Comparison of ENCODE assay signal across 10 mouse cellular contexts in genomic region chr13:83716711-83717171, GRCm38 (mm10).
DNase-seq lines count a peak whose midpoint lies in the region; ATAC-seq lines count a peak whose summit lies in the region.
"Had no signal": no experiment of that assay in that cellular context is flagged by ENCODE, and none has a peak within 500 bp of the region (broad histone marks: within the 10 kb centered on the region; RNA-seq: fewer than 3 reads in every experiment).

No protein-coding gene starts in this region.

- no peaks in the 10 kb centered on the region for H3K36me3 ChIP-seq in embryonic facial prominence, embryonic 10.5 days (replicated peaks)
- no peaks in the 10 kb centered on the region for H3K36me3 ChIP-seq in neural tube, embryonic 11.5 days (ENCODE audit: control insufficient read depth, insufficient read depth, low read length)

- peaks cover 19% of the 10 kb centered on the region for H3K4me1 ChIP-seq in embryonic facial prominence, embryonic 10.5 days
- no peaks in the 10 kb centered on the region for H3K4me1 ChIP-seq in neural tube, embryonic 11.5 days (ENCODE audit: control insufficient read depth, insufficient read depth, low read length)

- DNase-seq in cerebellum, adult 18-20 months: peak; percentile 80 to 86
- DNase-seq in embryonic facial prominence, embryonic 10.5 days (ENCODE audit: low spot score): no peak
- DNase-seq in layer of hippocampus, adult 8-10 months (ENCODE audit: low spot score in 2 of 2): peak; percentile 43 to 46
- peak; percentile 44 for DNase-seq in neural tube, embryonic 11.5 days (ENCODE audit: low spot score)
- DNase-seq in adrenal gland, adult (ENCODE audit: inconsistent age in 2 of 2, low spot score in 1 of 2): no peak
- DNase-seq in adrenal gland, postnatal 25 days: no peak
- no peak for DNase-seq in ovary, postnatal 36 days (ENCODE audit: low spot score)
- no peak for DNase-seq in gastrocnemius, adult 18-20 months (ENCODE audit: low spot score)
- DNase-seq: thymus, postnatal 36 days had no signal

- H3K27ac ChIP-seq in embryonic facial prominence, embryonic 10.5 days (replicated peaks): no peak overlapping the region
- peak overlapping the region; percentile 82 for H3K27ac ChIP-seq in neural tube, embryonic 11.5 days (ENCODE audit: low read depth, low read length)

- peak overlapping the region; percentile 45; the same call in 1 of the 2 replicates for H3K4me3 ChIP-seq in embryonic facial prominence, embryonic 10.5 days
- peak overlapping the region; percentile 61 for H3K4me3 ChIP-seq in neural tube, embryonic 11.5 days (ENCODE audit: low read depth, low read length)

- H3K9ac ChIP-seq in neural tube, embryonic 11.5 days (ENCODE audit: low read length): peak overlapping the region; percentile 66

- H3K4me2 ChIP-seq in neural tube, embryonic 11.5 days (ENCODE audit: low read depth): peak overlapping the region; percentile 55
- H3K4me2 ChIP-seq: heart, embryonic 11.5 days had no signal

- peaks cover 100% of the 10 kb centered on the region for H3K27me3 ChIP-seq in embryonic facial prominence, embryonic 10.5 days (replicated peaks; ENCODE audit: low read depth, poor library complexity, severe bottlenecking)
- H3K27me3 ChIP-seq in neural tube, embryonic 11.5 days (ENCODE audit: control insufficient read depth, insufficient read depth, low read length): peaks cover 49% of the 10 kb centered on the region

- WGBS in embryonic facial prominence, embryonic 10.5 days: 2% methylated on average over 8 of the region's 8 CpGs
- 2% methylated on average over 8 of the region's 8 CpGs for WGBS in neural tube, embryonic 11.5 days

- no peak for ATAC-seq in neural tube, embryonic 11.5 days (ENCODE audit: insufficient read depth, low FRiP score, low TSS enrichment)

- no peaks in the 10 kb centered on the region for H3K9me3 ChIP-seq in embryonic facial prominence, embryonic 10.5 days
- no peaks in the 10 kb centered on the region for H3K9me3 ChIP-seq in neural tube, embryonic 11.5 days (ENCODE audit: control insufficient read depth, low read length)

Comparison
In these comparisons a context has a peak if more than half of its experiments do, and no peak if none do; other contexts are left out.
1. DNase-seq: peak in cerebellum, adult 18-20 months (2 of 2), layer of hippocampus, adult 8-10 months (2 of 2) and neural tube, embryonic 11.5 days (single experiment); none in embryonic facial prominence, embryonic 10.5 days (single experiment), adrenal gland, adult (0 of 2), adrenal gland, postnatal 25 days (single experiment), ovary, postnatal 36 days (single experiment) and gastrocnemius, adult 18-20 months (single experiment).